Mouse (Mus musculus): Measurements from ENCODE around the gene Ppp2r2d. TPM values are rescaled to one million over a fixed set of nuclear protein-coding genes. Genes with fewer than 3 reads are reported as not detected.

The Ppp2r2d gene
- total and polyA plus RNA-seq, 3 experiments, result 14.9 to 38.4 (median 27.5) TPM

DNA sequence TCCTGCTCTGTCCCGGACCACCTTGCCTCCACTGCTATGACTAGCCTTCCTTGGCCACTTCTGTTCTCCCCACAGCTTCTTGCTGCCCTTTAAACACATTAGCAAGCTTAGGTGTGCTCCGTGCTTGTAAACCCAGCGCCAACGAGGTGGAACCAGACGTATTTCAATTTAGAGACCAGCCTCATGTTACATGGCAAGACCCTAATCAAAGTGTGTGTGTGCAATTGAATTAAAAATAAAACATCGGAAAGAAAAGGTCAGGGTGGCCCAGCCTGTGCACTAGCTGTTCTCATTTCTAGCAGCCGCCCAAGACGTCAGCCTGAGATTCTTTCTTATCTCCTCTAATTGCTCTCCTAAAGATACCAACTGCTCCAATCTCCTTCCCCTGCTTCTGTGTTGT lies 768 bp upstream of the Ppp2r2d start:
- peaks cover 57% of the 10 kb centered on the region for H3K36me3 ChIP-seq (replicated peaks)
- ATAC-seq (ENCODE audit: extremely low read depth, insufficient number of reproducible peaks, low FRiP score, poor library complexity, severe bottlenecking) (no peak), DNase-seq (ENCODE audit: low spot score) (no peak)
- H3K4me3 ChIP-seq (ENCODE audit: low read depth, low read length), result peak overlapping the region; percentile 94
- TF ChIP-seq POLR2AphosphoS5 (IDR thresholded peaks at IDR 0.05; ENCODE audit: insufficient replicate concordance, low read depth, low read length) (no peak), CTCF (IDR thresholded peaks at IDR 0.05; ENCODE audit: low read depth, low read length) (no peak), TAL1 (conservative IDR thresholded peaks at IDR 0.05; ENCODE audit: low read depth, low read length) (no peak), GATA2 (IDR thresholded peaks at IDR 0.05; ENCODE audit: borderline replicate concordance, low read depth, low read length) (no peak), GATA1 (IDR thresholded peaks at IDR 0.05; ENCODE audit: borderline replicate concordance, low read length) (no peak)
- H3K4me1 ChIP-seq (ENCODE audit: insufficient read depth, low read depth, low read length), result peaks cover 50% of the 10 kb centered on the region
- no peaks in the 10 kb centered on the region for H3K27me3 ChIP-seq (ENCODE audit: insufficient read depth, low read length)
- H3K9me3 ChIP-seq (replicated peaks), result no peaks in the 10 kb centered on the region

DNA sequence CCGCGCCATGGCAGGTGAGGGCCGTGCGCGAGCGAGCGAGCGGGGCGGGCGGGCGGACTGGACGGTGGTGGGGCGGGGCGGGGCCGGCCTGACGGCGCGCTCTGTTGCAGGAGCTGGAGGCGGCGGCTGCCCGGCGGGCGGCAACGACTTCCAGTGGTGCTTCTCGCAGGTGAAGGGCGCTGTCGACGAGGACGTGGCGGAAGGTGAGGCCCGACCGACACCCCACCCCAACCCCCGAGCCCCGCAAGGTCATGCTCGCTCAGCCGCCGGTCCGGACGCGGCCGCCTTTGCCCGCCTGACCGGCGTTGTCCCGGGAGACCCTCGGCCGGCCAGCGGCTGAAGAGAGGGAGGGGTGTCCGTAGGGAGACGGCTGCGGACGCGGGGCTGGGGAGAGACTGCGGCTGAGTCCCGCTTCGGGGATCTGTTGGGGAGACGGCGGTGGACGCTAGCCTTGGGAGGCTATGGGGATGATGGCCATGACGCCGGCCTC lies 668 bp downstream of the Ppp2r2d start:
- DNase-seq (ENCODE audit: low spot score), result peak; percentile 39
- ATAC-seq (ENCODE audit: extremely low read depth, insufficient number of reproducible peaks, low FRiP score, poor library complexity, severe bottlenecking), result no peak
- H3K36me3 ChIP-seq (replicated peaks), result peaks cover 58% of the 10 kb centered on the region
- no peaks in the 10 kb centered on the region for H3K27me3 ChIP-seq (ENCODE audit: insufficient read depth, low read length)
- peaks cover 56% of the 10 kb centered on the region for H3K4me1 ChIP-seq (ENCODE audit: insufficient read depth, low read depth, low read length)
- TF ChIP-seq GATA2 (IDR thresholded peaks at IDR 0.05; ENCODE audit: borderline replicate concordance, low read depth, low read length) (no peak), CTCF (IDR thresholded peaks at IDR 0.05; ENCODE audit: low read depth, low read length) (no peak), POLR2AphosphoS5 (IDR thresholded peaks at IDR 0.05; ENCODE audit: insufficient replicate concordance, low read depth, low read length) (no peak), GATA1 (IDR thresholded peaks at IDR 0.05; ENCODE audit: borderline replicate concordance, low read length) (no peak), TAL1 (conservative IDR thresholded peaks at IDR 0.05; ENCODE audit: low read depth, low read length) (no peak)
- H3K9me3 ChIP-seq (replicated peaks), result no peaks in the 10 kb centered on the region
- H3K4me3 ChIP-seq (ENCODE audit: low read depth, low read length), result peak overlapping the region; percentile 94

DNA sequence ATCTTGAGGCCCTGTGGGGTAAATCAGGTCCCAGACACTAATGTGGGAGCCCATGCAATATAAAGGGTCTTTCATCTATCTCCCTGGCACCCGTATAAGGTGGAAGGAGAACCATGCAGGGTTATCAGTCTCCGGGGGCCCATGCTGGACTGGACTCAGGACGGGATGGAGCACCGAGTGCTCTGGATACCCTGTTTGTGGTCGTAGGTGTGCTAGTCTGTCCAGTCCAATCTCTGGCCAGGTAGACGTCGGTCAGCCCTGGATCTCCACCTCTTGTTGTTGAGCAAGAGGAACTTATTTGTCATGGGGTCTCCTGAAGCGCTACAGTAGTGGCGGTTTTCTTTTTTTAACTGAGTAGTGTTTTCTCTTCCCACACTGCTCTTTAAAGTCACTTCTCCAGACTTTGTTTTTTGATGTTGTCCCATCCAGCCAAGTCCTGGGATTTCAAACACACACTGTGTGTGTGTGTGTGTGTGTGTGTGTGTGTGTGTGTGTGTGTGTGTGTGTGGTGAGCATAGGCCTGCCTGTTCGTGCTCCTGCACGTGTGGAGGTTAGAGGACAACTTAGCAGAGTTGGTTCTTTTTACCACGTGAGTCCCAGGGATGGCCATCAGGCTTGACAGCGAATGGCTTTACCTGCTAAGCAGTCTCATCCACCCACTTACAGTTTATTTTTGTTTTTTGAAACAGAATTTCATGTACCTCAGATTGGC lies 1.6 kb downstream of the Ppp2r2d start:
- ATAC-seq (ENCODE audit: extremely low read depth, insufficient number of reproducible peaks, low FRiP score, poor library complexity, severe bottlenecking) (no peak), DNase-seq (ENCODE audit: low spot score) (no peak)
- Histone ChIP-seq H3K27me3 (ENCODE audit: insufficient read depth, low read length) (no peaks in the 10 kb centered on the region), H3K36me3 (replicated peaks) (peaks cover 58% of the 10 kb centered on the region), H3K4me3 (ENCODE audit: low read depth, low read length) (peak overlapping the region; percentile 94), H3K4me1 (ENCODE audit: insufficient read depth, low read depth, low read length) (peaks cover 56% of the 10 kb centered on the region), H3K9me3 (replicated peaks) (no peaks in the 10 kb centered on the region)
- TF ChIP-seq TAL1 (conservative IDR thresholded peaks at IDR 0.05; ENCODE audit: low read depth, low read length) (no peak), GATA1 (IDR thresholded peaks at IDR 0.05; ENCODE audit: borderline replicate concordance, low read length) (no peak), GATA2 (IDR thresholded peaks at IDR 0.05; ENCODE audit: borderline replicate concordance, low read depth, low read length) (no peak)

DNA sequence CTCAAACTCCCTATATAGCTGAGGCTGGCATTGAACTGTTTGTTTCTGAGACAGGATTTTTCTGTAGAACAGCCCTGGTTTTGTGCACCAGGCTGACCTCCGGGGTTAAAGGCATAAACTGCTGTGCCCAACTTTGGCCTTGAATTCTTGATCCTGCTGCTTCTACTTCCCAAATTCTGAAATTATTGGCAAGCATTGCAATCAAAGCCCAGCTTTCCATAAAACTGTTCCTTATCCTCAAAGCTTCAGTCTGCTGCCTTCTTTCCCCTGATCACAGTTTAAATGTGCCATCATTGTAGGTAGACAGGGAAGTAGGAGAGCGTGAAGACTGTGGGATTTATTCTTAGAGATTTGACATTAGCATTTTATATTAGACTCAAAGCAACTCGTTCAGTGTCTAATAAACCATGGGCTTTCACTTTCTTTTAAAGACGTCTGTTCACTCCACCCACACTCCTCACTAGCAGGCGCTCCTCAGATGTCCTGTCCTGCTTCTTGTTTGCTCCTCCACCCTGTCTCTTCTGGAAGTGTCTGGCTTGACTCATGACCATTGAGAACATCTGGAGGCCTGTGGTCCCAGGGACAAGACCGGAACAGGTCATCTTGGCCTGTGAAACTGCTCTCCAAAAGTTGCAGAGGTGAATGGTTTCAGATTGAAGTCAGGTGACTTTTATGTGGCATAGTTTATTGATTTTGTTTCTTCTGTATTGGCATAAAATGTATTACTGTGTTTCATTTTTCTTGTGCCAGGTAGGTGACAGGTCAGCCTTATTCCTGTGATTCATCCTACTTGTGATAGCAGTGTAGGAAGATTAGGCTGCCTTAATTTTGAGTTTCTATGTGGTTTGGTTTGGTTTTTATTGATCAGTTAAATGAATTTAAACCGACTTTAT lies 2.4 kb downstream of the Ppp2r2d start:
- H3K4me3 ChIP-seq (ENCODE audit: low read depth, low read length), result peak overlapping the region; percentile 94; the same call in 1 of the 2 replicates
- peaks cover 53% of the 10 kb centered on the region for H3K4me1 ChIP-seq (ENCODE audit: insufficient read depth, low read depth, low read length)
- DNase-seq (ENCODE audit: low spot score) (no peak), ATAC-seq (ENCODE audit: extremely low read depth, insufficient number of reproducible peaks, low FRiP score, poor library complexity, severe bottlenecking) (no peak)
- no peak for TF ChIP-seq GATA1 (IDR thresholded peaks at IDR 0.05; ENCODE audit: borderline replicate concordance, low read length)
- TF ChIP-seq GATA2 (IDR thresholded peaks at IDR 0.05; ENCODE audit: borderline replicate concordance, low read depth, low read length), result no peak
- no peak for TF ChIP-seq TAL1 (conservative IDR thresholded peaks at IDR 0.05; ENCODE audit: low read depth, low read length)
- no peak for TF ChIP-seq CTCF (IDR thresholded peaks at IDR 0.05; ENCODE audit: low read depth, low read length)
- no peak for TF ChIP-seq POLR2AphosphoS5 (IDR thresholded peaks at IDR 0.05; ENCODE audit: insufficient replicate concordance, low read depth, low read length)
- H3K27me3 ChIP-seq (ENCODE audit: insufficient read depth, low read length), result no peaks in the 10 kb centered on the region
- H3K9me3 ChIP-seq (replicated peaks), result no peaks in the 10 kb centered on the region
- H3K36me3 ChIP-seq (replicated peaks), result peaks cover 58% of the 10 kb centered on the region

DNA sequence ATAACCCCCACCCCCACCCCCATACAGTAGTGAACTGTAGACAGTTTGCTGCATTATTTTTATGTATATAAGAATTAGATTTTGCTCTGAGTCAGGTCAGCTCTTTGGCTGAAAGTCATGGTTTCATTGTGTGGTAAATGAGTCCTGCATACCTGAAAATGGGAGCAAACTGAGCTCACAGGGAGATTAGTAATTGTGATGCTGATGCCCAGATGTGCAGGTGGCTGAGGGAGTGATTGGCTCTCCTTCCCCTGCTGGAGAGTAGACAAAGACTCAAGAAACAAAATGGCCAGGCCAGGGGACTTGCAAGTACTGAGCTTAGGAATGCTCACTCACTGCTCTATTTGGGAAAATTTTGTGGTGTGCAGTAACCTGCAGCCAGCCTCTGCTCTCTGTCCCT lies 4.2 kb downstream of the Ppp2r2d start:
- DNase-seq (ENCODE audit: low spot score) (no peak), ATAC-seq (ENCODE audit: extremely low read depth, insufficient number of reproducible peaks, low FRiP score, poor library complexity, severe bottlenecking) (no peak)
- Histone ChIP-seq H3K27me3 (ENCODE audit: insufficient read depth, low read length) (no peaks in the 10 kb centered on the region), H3K4me1 (ENCODE audit: insufficient read depth, low read depth, low read length) (peaks cover 37% of the 10 kb centered on the region), H3K4me3 (ENCODE audit: low read depth, low read length) (no peak overlapping the region), H3K9me3 (replicated peaks) (no peaks in the 10 kb centered on the region), H3K36me3 (replicated peaks) (peaks cover 61% of the 10 kb centered on the region)
- TF ChIP-seq POLR2AphosphoS5 (IDR thresholded peaks at IDR 0.05; ENCODE audit: insufficient replicate concordance, low read depth, low read length), result no peak
- TF ChIP-seq GATA1 (IDR thresholded peaks at IDR 0.05; ENCODE audit: borderline replicate concordance, low read length), result no peak
- no peak for TF ChIP-seq GATA2 (IDR thresholded peaks at IDR 0.05; ENCODE audit: borderline replicate concordance, low read depth, low read length)
- no peak for TF ChIP-seq CTCF (IDR thresholded peaks at IDR 0.05; ENCODE audit: low read depth, low read length)

DNA sequence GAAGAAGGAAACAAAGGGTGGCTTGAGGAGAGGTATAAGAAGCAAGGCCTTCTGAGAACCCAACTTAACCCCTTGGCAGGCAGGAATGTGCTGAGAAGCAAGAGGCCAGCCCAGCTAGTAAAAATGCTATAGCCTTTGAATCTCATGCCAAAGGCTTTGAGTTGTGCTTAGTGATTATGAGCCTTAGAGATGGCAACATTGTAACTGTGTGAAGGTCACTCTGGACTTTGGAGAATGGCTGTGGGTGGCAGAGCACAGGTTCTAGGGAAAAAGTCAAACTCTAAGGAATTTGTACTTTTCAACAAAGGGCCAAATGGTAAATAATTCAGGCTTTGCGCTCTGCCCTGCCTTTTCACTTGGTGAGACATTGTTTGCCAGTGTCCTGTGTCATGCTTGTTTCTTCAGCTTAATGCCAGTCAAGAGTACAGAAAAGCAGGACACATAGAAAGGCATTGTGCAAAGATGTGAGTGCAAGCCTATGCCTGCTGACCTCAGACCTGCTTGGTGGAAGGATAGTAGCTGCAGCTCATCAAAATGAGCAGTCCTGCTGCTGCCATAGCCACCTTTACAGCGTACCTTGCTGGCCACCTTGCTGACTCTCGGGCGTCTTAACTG lies 7.6 kb downstream of the Ppp2r2d start:
- Histone ChIP-seq H3K36me3 (replicated peaks) (peaks cover 75% of the 10 kb centered on the region), H3K4me3 (ENCODE audit: low read depth, low read length) (no peak overlapping the region), H3K27me3 (ENCODE audit: insufficient read depth, low read length) (no peaks in the 10 kb centered on the region), H3K9me3 (replicated peaks) (no peaks in the 10 kb centered on the region), H3K4me1 (ENCODE audit: insufficient read depth, low read depth, low read length) (peaks cover 31% of the 10 kb centered on the region)
- ATAC-seq (ENCODE audit: extremely low read depth, insufficient number of reproducible peaks, low FRiP score, poor library complexity, severe bottlenecking) (no peak), DNase-seq (ENCODE audit: low spot score) (no peak)
- TF ChIP-seq GATA2 (IDR thresholded peaks at IDR 0.05; ENCODE audit: borderline replicate concordance, low read depth, low read length) (no peak), TAL1 (conservative IDR thresholded peaks at IDR 0.05; ENCODE audit: low read depth, low read length) (no peak), POLR2AphosphoS5 (IDR thresholded peaks at IDR 0.05; ENCODE audit: insufficient replicate concordance, low read depth, low read length) (no peak), CTCF (IDR thresholded peaks at IDR 0.05; ENCODE audit: low read depth, low read length) (no peak), GATA1 (IDR thresholded peaks at IDR 0.05; ENCODE audit: borderline replicate concordance, low read length) (no peak)

Data from G1E (cell line).